Mouse (Mus musculus) forebrain, embryonic 14.5 days (tissue): ENCODE data around the gene Ahnak. TPM values are rescaled to one million over a fixed set of nuclear protein-coding genes. Genes with fewer than 3 reads are reported as not detected.
"Not testable (repeated sequence)": the region's sequence is repeated elsewhere in the genome, so short reads cannot be mapped to it uniquely, and the experiment has no call there.

ENCODE experiments used
- ATAC-seq: fragments of 200-750 bp; cut with Nextera tagmentation; 2 replicates; pipeline ENCODE4 v1.8.0; 2017; ENCODE audit warnings: mild to moderate bottlenecking, moderate library complexity
- DNase-seq: peaks from one replicate; pipeline ENCODE4 v3.0.0-alpha.2; 2015; ENCODE audit warnings: low spot score
- H3K27ac ChIP-seq: fragments of 300-500 bp; sonication (generic); 2 replicates; pipeline ENCODE4 v1.5.1; 2014; ENCODE audit warnings: low read depth, mild to moderate bottlenecking, control low read depth, low read length, moderate library complexity
- H3K27me3 ChIP-seq: fragments of 300-500 bp; sonication (generic); replicated peaks from 2 replicates; pipeline ENCODE4 v1.6.1; 2014; ENCODE audit warnings: low read length, control low read depth, mixed read lengths; ENCODE audit not compliant: control insufficient read depth, insufficient read depth
- H3K36me3 ChIP-seq: fragments of 300-500 bp; sonication (generic); 2 replicates; pipeline ENCODE4 v1.6.1; 2014; ENCODE audit warnings: low read length, control low read depth; ENCODE audit not compliant: control insufficient read depth, insufficient read depth
- H3K4me1 ChIP-seq: fragments of 300-500 bp; sonication (generic); 2 replicates; pipeline ENCODE4 v1.6.1; 2014; ENCODE audit warnings: antibody characterized with exemption, low read length, control low read depth; ENCODE audit not compliant: control insufficient read depth, insufficient read depth
- H3K4me2 ChIP-seq: fragments of 300-500 bp; sonication (generic); 2 replicates; pipeline ENCODE4 v1.6.1; 2014; ENCODE audit warnings: mild to moderate bottlenecking, control low read depth, low read length
- H3K4me3 ChIP-seq: fragments of 300-500 bp; sonication (generic); 2 replicates; pipeline ENCODE4 v1.5.1; 2014; ENCODE audit warnings: low read depth, low read length, control low read depth
- H3K9ac ChIP-seq: fragments of 300-500 bp; sonication (generic); 2 replicates; pipeline ENCODE4 v1.6.1; 2014; ENCODE audit warnings: mild to moderate bottlenecking, low read length, control low read depth, moderate library complexity
- H3K9me3 ChIP-seq: fragments of 300-500 bp; sonication (generic); replicated peaks from 2 replicates; pipeline ENCODE4 v1.6.1; 2016; ENCODE audit warnings: low read length, control low read depth, mixed read lengths; ENCODE audit not compliant: control insufficient read depth
- whole genome bisulfite sequencing: fragments of 180-500 bp; shearing (Covaris S2); extraction: QIAGEN DNeasy Blood & Tissue Kit; methylation state at CpG from one replicate; pipeline ENCODE4 v1.1.7; 2014; 5-methylcytosine and 5-hydroxymethylcytosine counted together
- polyA plus RNA-seq: library from polyadenylated mRNA; unstranded; fragments of >200 nt; fragmentation: Nextera tagmentation; extraction: Ambion mirVana; gene quantifications from 2 replicates; pipeline ENCODE4 v1.2.1, GENCODE M21; 2014

Gene Ahnak
- polyA plus RNA-seq, 1 experiment from 2014 or later = 2.6 TPM

- Histone ChIP-seq H3K4me1 (no peaks in the 10 kb centered on the region), H3K9ac (no peak overlapping the region), H3K4me2 (no peak overlapping the region), H3K9me3 (no peaks in the 10 kb centered on the region), H3K4me3 (no peak overlapping the region), H3K27me3 (no peaks in the 10 kb centered on the region), H3K27ac (no peak overlapping the region), H3K36me3 (peaks cover 12% of the 10 kb centered on the region)
- DNase-seq (no peak), ATAC-seq (no peak)
- WGBS = 91% methylated on average over 1 of the region's 1 CpGs
Observed at GRCm38 (mm10) chr19:9108536-9108935, 119.5 kb downstream of the Ahnak start.

- WGBS = 58% methylated on average over 4 of the region's 4 CpGs
Observed at GRCm38 (mm10) chr19:9110182-9110869, 121.2 kb downstream of the Ahnak start.

GRCm38 (mm10) chr19:9112043-9112442 lies 123.0 kb downstream of the Ahnak start:
- 79% methylated on average over 8 of the region's 8 CpGs for WGBS

More at GRCm38 (mm10) chr19:9110182-9110869, 121.2 kb downstream of the Ahnak start:
- Histone ChIP-seq H3K9me3 (no peaks in the 10 kb centered on the region), H3K4me2 (no peak overlapping the region), H3K9ac (no peak overlapping the region), H3K27me3 (no peaks in the 10 kb centered on the region), H3K4me3 (no peak overlapping the region), H3K4me1 (no peaks in the 10 kb centered on the region), H3K27ac (no peak overlapping the region), H3K36me3 (peaks cover 27% of the 10 kb centered on the region)
- peak; percentile 91 for DNase-seq
- peak; percentile 91 for ATAC-seq

GRCm38 (mm10) chr19:9116268-9116667 lies 127.2 kb downstream of the Ahnak start:
- H3K4me1 ChIP-seq = no peaks in the 10 kb centered on the region; the same call in 1 of the 2 replicates
- DNase-seq = no peak
- H3K27me3 ChIP-seq = no peaks in the 10 kb centered on the region
- H3K36me3 ChIP-seq = peaks cover 39% of the 10 kb centered on the region
- 86% methylated on average over 4 of the region's 4 CpGs for WGBS
- H3K4me2 ChIP-seq = no peak overlapping the region
- H3K9me3 ChIP-seq = no peaks in the 10 kb centered on the region
- no peak overlapping the region for H3K9ac ChIP-seq
- no peak overlapping the region for H3K4me3 ChIP-seq
- ATAC-seq = no peak
- H3K27ac ChIP-seq = no peak overlapping the region

More at GRCm38 (mm10) chr19:9112043-9112442, 123.0 kb downstream of the Ahnak start:
- DNase-seq (no peak), ATAC-seq (no peak)
- no peaks in the 10 kb centered on the region for H3K27me3 ChIP-seq
- H3K36me3 ChIP-seq = peaks cover 35% of the 10 kb centered on the region
- H3K4me2 ChIP-seq = no peak overlapping the region
- no peak overlapping the region for H3K9ac ChIP-seq
- H3K4me3 ChIP-seq = no peak overlapping the region
- no peaks in the 10 kb centered on the region; the same call in 1 of the 2 replicates for H3K4me1 ChIP-seq
- no peak overlapping the region for H3K27ac ChIP-seq
- no peaks in the 10 kb centered on the region for H3K9me3 ChIP-seq

GRCm38 (mm10) chr19:9117275-9117674 lies 128.2 kb downstream of the Ahnak start:
- Histone ChIP-seq H3K27ac (no peak overlapping the region), H3K4me3 (no peak overlapping the region), H3K4me1 (no peaks in the 10 kb centered on the region; the same call in 1 of the 2 replicates), H3K9ac (0 out of 2 replicates have a peak overlapping the region, but pooled peaks have one; percentile 5), H3K4me2 (no peak overlapping the region), H3K9me3 (no peaks in the 10 kb centered on the region), H3K27me3 (no peaks in the 10 kb centered on the region), H3K36me3 (peaks cover 39% of the 10 kb centered on the region)
- ATAC-seq (peak; percentile 93), DNase-seq (peak; percentile 80)
- 35% methylated on average over 5 of the region's 5 CpGs for WGBS

GRCm38 (mm10) chr19:9119655-9120425 lies 130.8 kb downstream of the Ahnak start:
- Histone ChIP-seq H3K4me1 (no peaks in the 10 kb centered on the region; the same call in 1 of the 2 replicates), H3K27me3 (no peaks in the 10 kb centered on the region), H3K9me3 (no peaks in the 10 kb centered on the region), H3K4me2 (no peak overlapping the region), H3K9ac (no peak overlapping the region), H3K27ac (no peak overlapping the region), H3K4me3 (no peak overlapping the region), H3K36me3 (peaks cover 17% of the 10 kb centered on the region; the same call in 1 of the 2 replicates)
- WGBS = 90% methylated on average over 3 of the region's 3 CpGs
- DNase-seq = no peak
- ATAC-seq = no peak

- Histone ChIP-seq H3K4me3 (no peak overlapping the region), H3K4me2 (no peak overlapping the region), H3K27ac (no peak overlapping the region), H3K9me3 (no peaks in the 10 kb centered on the region), H3K4me1 (no peaks in the 10 kb centered on the region), H3K9ac (no peak overlapping the region), H3K27me3 (no peaks in the 10 kb centered on the region), H3K36me3 (peaks cover 4% of the 10 kb centered on the region; the same call in 1 of the 2 replicates)
- no peak for ATAC-seq
- 100% methylated on average over 1 of the region's 1 CpGs for WGBS
- DNase-seq = no peak
Observed at GRCm38 (mm10) chr19:9122390-9122789, 133.3 kb downstream of the Ahnak start.

- not testable (repeated sequence) for H3K27me3 ChIP-seq, H3K9me3 ChIP-seq, H3K9ac ChIP-seq, H3K4me2 ChIP-seq, DNase-seq, ATAC-seq, H3K4me3 ChIP-seq, H3K4me1 ChIP-seq, H3K36me3 ChIP-seq, H3K27ac ChIP-seq
- 96% methylated on average over 2 of the region's 2 CpGs for WGBS
Observed at GRCm38 (mm10) chr19:9123986-9124385, 134.9 kb downstream of the Ahnak start.
